Mouse (Mus musculus) macrophage (primary cell): ENCODE data around the gene Pde4d. TPM values are rescaled to one million over a fixed set of nuclear protein-coding genes. Genes with fewer than 3 reads are reported as not detected.

Source experiments
- H3K27ac ChIP-seq: fragments of 350-480 bp; formaldehyde crosslinking; 2 replicates; pipeline ENCODE4 v1.9.0; 2021
- H3K36me3 ChIP-seq: fragments of 350-480 bp; formaldehyde crosslinking; 2 replicates; pipeline ENCODE4 v1.9.0; 2021; ENCODE audit errors: inconsistent target
- H3K4me3 ChIP-seq: fragments of 350-480 bp; formaldehyde crosslinking; 2 replicates; pipeline ENCODE4 v1.9.0; 2021; ENCODE audit errors: inconsistent target
- H3K79me2 ChIP-seq: fragments of 350-480 bp; formaldehyde crosslinking; 2 replicates; pipeline ENCODE4 v1.9.0; 2021; ENCODE audit errors: inconsistent target
- WGBS: methylation state at CpG from one replicate; pipeline ENCODE4 v1.1.7; 2026; ENCODE audit warnings: inconsistent platforms; ENCODE audit not compliant: missing documents; 5-methylcytosine and 5-hydroxymethylcytosine counted together
- polyA plus RNA-seq: library from polyadenylated mRNA; stranded (reverse); fragments of 250-400 nt; gene quantifications from 3 replicates; pipeline ENCODE4 v1.2.4, GENCODE M21; 2018; ENCODE audit warnings: inconsistent platforms

The Pde4d gene
- polyA plus RNA-seq, 1 experiment from 2014 or later = 0.82 TPM

GRCm38 (mm10) chr13:108824638-108825310 is 375.0 kb downstream of the Pde4d start:
- H3K4me3 ChIP-seq = no peak overlapping the region
- no peak overlapping the region for H3K27ac ChIP-seq
- H3K79me2 ChIP-seq = no peaks in the 10 kb centered on the region
- no peaks in the 10 kb centered on the region for H3K36me3 ChIP-seq
- WGBS = 96% methylated on average over 8 of the region's 8 CpGs

GRCm38 (mm10) chr13:108825501-108825900 is 375.8 kb downstream of the Pde4d start:
- Histone ChIP-seq H3K4me3 (no peak overlapping the region), H3K27ac (no peak overlapping the region), H3K79me2 (no peaks in the 10 kb centered on the region), H3K36me3 (no peaks in the 10 kb centered on the region)
- WGBS = 64% methylated on average over 5 of the region's 6 CpGs

- Histone ChIP-seq H3K27ac (no peak overlapping the region), H3K4me3 (no peak overlapping the region), H3K79me2 (no peaks in the 10 kb centered on the region), H3K36me3 (no peaks in the 10 kb centered on the region)
- 100% methylated on average over 1 of the region's 1 CpGs for WGBS
These were observed 384.4 kb downstream of the Pde4d start for GRCm38 (mm10) chr13:108834197-108834596.

GRCm38 (mm10) chr13:108836314-108836713 is 386.6 kb downstream of the Pde4d start:
- Histone ChIP-seq H3K4me3 (no peak overlapping the region), H3K36me3 (no peaks in the 10 kb centered on the region), H3K79me2 (no peaks in the 10 kb centered on the region), H3K27ac (no peak overlapping the region)
- 96% methylated on average over 3 of the region's 3 CpGs for WGBS

DNA sequence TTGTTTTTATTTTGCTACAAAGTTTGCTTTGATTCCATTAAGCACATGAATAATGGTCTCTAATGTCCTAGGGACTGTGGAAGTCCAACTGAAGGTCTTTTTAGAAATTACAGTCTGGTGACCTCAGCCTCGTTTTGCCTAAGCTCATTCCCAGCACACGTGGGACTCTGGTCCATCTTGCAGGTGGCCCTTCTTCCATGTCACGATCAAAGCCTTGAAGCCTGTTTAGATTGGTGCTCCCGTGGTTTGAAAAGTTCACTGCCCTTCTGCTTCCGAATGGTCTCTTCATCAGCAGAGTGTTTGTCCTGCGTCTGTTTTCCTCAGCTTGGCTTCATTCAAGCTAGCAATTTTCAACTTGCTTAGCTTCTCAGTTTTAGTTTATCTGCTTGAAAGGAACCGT is 389.4 kb downstream of the Pde4d start:
- Histone ChIP-seq H3K36me3 (no peaks in the 10 kb centered on the region), H3K4me3 (no peak overlapping the region), H3K79me2 (no peaks in the 10 kb centered on the region), H3K27ac (no peak overlapping the region)
- WGBS = 94% methylated on average over 7 of the region's 7 CpGs

- no peaks in the 10 kb centered on the region for H3K36me3 ChIP-seq
- no peaks in the 10 kb centered on the region for H3K79me2 ChIP-seq
- H3K27ac ChIP-seq = peak overlapping the region; percentile 29
- H3K4me3 ChIP-seq = no peak overlapping the region
- 44% methylated on average over 5 of the region's 5 CpGs for WGBS
These were observed 404.3 kb downstream of the Pde4d start for GRCm38 (mm10) chr13:108854090-108854489.

DNA sequence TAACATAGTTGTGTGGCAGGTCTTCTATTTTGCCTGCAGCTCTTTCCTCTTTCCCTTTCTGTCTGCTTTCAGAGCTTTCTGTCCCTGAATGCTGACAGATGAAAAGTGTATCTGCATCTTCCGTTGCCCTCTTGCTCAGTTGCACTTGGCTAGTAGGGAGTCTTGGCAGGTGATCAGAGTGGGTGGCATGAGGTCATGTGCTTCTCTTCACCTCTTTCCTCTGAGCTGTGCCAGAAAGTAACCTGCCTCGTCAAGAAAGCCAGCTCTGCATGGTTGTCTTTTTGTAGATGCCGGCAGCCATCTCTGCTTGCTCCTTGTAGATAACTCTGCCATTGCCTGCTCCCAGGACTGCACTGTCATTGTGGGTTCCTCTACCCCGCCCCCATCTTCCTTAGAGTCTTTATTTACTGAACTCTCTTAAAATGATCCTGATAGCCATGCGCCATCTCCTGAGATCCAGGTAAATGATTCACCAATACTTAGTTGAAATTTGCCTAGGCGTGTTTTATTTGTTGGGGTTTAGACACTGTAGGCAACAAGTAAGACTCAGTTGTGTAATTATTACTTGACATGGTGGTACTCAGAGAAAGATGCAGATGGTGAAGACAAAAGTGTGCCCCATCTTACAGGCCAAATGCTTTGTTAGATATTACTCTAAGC is 407.2 kb downstream of the Pde4d start:
- H3K4me3 ChIP-seq = no peak overlapping the region
- H3K27ac ChIP-seq = no peak overlapping the region
- no peaks in the 10 kb centered on the region for H3K36me3 ChIP-seq
- H3K79me2 ChIP-seq = no peaks in the 10 kb centered on the region
- WGBS = 38% methylated on average over 6 of the region's 6 CpGs

DNA sequence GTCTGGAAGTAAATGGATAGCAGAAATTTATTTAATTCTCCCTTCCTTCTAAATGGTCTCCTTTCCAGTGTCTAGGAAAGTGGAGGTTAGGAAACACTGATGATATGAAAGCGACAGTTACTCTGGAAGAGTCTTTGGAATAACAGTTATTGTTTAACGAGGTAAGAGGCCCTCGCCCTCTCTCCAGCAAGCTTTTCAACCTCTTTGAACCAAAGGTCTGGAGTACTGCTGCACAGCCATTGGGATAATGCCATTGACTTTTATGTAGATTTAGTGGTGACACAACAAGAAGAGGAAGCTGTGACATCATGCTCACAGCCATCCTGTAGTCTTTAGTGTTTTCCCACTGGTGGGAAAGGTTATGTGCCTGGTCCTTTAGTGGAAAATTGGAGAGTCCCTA is 409.6 kb downstream of the Pde4d start:
- Histone ChIP-seq H3K27ac (no peak overlapping the region), H3K4me3 (no peak overlapping the region), H3K79me2 (no peaks in the 10 kb centered on the region), H3K36me3 (no peaks in the 10 kb centered on the region)
- 97% methylated on average over 3 of the region's 3 CpGs for WGBS

DNA sequence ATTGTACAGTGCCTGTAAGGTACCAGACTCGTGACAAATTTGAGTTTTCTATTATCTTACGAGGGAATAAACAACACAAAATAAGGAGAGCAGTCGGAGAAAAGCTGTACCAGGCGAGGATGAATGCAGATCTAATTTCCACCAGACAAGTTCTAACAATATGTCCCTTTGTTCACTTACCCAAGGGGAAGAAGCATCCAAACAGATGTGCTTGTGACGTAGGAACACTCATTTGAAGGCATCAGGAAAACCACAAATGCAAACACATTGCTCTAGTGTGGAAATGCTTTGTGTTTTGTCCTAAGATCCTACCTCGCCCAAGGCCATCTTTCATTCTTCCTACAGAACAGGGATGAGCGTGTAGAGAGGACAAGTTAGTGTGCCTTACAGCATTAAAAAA is 411.0 kb downstream of the Pde4d start:
- Histone ChIP-seq H3K27ac (no peak overlapping the region), H3K79me2 (no peaks in the 10 kb centered on the region), H3K36me3 (no peaks in the 10 kb centered on the region), H3K4me3 (no peak overlapping the region)
- WGBS = 91% methylated on average over 7 of the region's 7 CpGs

DNA sequence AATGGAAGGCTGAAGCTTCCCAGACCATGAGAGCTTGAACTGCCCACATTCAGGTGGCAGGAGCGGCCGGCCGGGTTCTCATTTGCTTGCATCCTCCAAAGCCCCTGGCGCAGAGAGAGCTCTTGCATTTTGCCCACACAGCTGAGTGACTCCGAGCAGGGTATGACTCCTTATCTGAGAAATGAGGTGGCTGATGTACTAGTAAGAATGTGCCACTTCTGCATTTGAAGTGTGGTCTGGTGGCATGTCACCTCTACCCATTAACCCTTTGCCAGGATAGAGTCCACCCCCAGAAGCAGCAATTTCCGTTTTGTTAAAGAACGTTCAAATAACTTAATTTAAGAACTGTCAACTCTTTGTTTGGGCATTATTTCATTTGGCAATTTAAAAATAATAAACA is 412.0 kb downstream of the Pde4d start:
- Histone ChIP-seq H3K27ac (no peak overlapping the region), H3K79me2 (no peaks in the 10 kb centered on the region), H3K36me3 (no peaks in the 10 kb centered on the region), H3K4me3 (no peak overlapping the region)
- WGBS = 66% methylated on average over 7 of the region's 7 CpGs

- Histone ChIP-seq H3K36me3 (no peaks in the 10 kb centered on the region), H3K79me2 (no peaks in the 10 kb centered on the region), H3K27ac (no peak overlapping the region), H3K4me3 (no peak overlapping the region)
- WGBS = 65% methylated on average over 5 of the region's 5 CpGs
These were observed 412.4 kb downstream of the Pde4d start for GRCm38 (mm10) chr13:108862173-108862572.

GRCm38 (mm10) chr13:108900160-108900559 is 450.4 kb downstream of the Pde4d start:
- WGBS = 94% methylated on average over 5 of the region's 5 CpGs
- no peak overlapping the region for H3K27ac ChIP-seq
- no peaks in the 10 kb centered on the region for H3K36me3 ChIP-seq
- no peaks in the 10 kb centered on the region for H3K79me2 ChIP-seq
- no peak overlapping the region for H3K4me3 ChIP-seq

GRCm38 (mm10) chr13:108905121-108905520 is 455.4 kb downstream of the Pde4d start:
- Histone ChIP-seq H3K4me3 (no peak overlapping the region), H3K36me3 (no peaks in the 10 kb centered on the region), H3K79me2 (no peaks in the 10 kb centered on the region), H3K27ac (no peak overlapping the region)
- WGBS = 90% methylated on average over 2 of the region's 2 CpGs

DNA sequence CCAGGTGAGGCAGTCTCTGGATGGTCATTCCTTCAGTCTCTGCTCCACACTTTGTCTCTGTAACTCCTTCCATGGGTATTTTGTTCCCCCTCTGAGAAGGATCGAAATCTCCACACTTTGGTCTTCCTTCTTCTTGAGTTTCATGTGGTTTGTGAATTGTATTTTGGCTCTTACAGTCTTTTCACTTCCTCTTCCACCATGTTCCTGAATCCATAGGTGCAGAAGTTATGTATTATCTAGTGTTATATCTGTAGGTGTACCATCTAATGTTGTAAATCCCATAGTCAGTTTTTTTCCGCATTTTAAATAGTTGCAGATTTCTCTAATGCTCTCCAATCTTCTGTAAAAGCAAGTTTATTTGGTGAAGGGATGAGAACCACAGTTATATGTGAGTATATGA is 459.4 kb downstream of the Pde4d start:
- Histone ChIP-seq H3K27ac (no peak overlapping the region), H3K4me3 (no peak overlapping the region), H3K79me2 (no peaks in the 10 kb centered on the region), H3K36me3 (no peaks in the 10 kb centered on the region)
- 41% methylated on average over 2 of the region's 2 CpGs for WGBS

DNA sequence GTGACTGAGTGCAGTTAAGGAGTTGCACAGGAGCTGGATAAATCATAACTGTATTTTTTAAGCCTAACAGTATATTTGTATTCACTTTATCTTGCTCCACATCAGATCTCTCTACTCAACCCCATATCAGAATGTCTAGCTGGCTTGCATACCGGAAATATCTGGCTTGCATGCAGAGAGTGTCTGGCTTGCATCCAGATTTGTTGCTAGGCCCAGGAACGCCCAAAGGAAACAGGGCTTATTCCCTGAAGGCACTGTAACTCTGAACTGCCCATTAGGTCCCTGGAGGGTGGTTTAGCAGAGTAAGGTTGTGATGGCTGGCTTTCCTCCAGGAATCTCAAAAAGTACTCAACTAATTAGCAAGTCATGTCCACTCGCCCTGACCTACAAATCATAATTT is 464.9 kb downstream of the Pde4d start:
- WGBS = 59% methylated on average over 3 of the region's 3 CpGs

More for the DNA sequence above, 464.9 kb downstream of the Pde4d start:
- H3K4me3 ChIP-seq = no peak overlapping the region
- H3K27ac ChIP-seq = no peak overlapping the region
- no peaks in the 10 kb centered on the region for H3K79me2 ChIP-seq
- no peaks in the 10 kb centered on the region for H3K36me3 ChIP-seq
